Mouse (Mus musculus) megakaryocyte, adult 5-6 weeks (primary cell): Measurements from ENCODE around the gene Cd55. TPM values are rescaled to one million over a fixed set of nuclear protein-coding genes. Genes with fewer than 3 reads are reported as not detected.
A peak's percentile ranks its signal among the peaks of the same experiment; 100 is the strongest.
"Not testable (repeated sequence)": the region's sequence is repeated elsewhere in the genome, so short reads cannot be mapped to it uniquely, and the experiment has no call there.

Experiments
- ATAC-seq: 2 replicates; pipeline ENCODE4 v1.8.0; 2016; ENCODE audit warnings: mild to moderate bottlenecking, inconsistent platforms; ENCODE audit not compliant: poor library complexity, severe bottlenecking
- total RNA-seq, 2 experiments: library from RNA; stranded (forward) in 1 of 2; stranded (reverse) in 1 of 2; fragments of 153-499, 151-499 nt in 1 of 2; fragments of 221-1000, 200-1000 nt in 1 of 2; gene quantifications; 2 replicates each; pipeline versions ENCODE4 v1.2.3 to v1.2.4; 2015 to 2017

The Cd55 gene
- total RNA-seq (2015) (24.5 and 27.1 TPM in 2 replicates), total RNA-seq (2017) (11.6 and 12.2 TPM in 2 replicates)

DNA sequence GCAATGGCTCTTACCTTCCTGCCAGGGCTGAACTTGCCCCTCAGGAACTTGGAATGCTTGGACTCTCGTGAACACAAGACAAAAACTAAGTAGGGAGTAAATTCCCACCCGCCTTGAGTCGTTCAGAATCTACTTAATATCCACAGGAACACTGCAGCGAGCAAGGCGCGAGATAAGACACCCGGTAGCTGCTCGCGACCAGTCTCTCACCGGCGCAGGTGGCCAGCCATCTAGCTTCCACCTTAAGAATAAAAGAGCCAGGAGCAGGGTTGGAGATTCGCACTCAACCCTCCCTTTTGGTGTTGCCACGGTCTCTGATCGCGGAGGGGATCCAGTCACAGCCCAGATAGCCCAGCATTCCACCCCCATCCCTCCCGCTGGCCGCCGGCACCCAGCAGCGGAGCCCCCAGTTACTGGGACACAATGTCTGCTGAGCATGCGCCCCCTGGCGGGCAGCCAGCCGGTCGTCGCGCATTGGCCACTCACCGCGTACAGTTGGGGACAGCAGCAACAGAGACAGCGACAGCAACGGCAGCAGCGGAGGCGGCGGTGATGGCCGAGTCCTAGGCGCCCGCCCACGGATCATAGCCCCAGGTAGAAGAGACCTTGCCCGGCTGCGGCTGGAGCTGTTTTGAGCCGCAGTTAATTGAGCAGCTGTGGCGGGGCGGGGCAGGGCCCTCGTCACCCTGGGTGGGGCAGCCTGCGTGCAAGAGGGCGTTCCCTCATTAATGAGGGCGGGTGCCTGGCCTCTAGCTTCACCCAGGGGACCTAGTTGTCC is at the start of gene Cd55:
Gene Cd55, minus strand, starts transcription at position 661 of the 778 bp plus-strand sequence.
- ATAC-seq = peak; percentile 91

DNA sequence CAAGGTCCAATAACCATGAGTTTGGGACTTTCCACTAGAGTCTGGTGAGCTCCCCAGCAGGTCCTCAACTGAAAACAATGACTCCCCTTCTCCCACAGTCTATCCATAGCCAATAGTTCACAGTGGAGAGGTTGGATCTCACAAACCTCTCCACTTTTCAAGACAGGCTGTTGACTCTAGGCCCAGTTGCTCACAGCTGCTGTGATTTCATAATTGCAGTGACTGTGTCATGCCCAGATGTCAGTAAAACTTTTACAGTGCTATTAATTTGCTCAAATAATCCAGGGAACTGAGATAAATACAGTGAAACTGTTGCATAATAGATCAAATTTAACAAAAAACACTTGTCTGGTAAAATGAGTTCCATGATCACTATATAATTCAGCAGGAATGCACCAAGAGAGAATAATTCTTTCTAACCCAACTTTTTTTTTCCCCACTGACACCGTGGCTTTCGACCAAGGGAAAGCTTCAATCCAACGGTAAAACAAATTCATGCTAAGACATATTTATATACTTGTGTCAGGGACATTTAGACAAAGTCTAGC is 49.4 kb upstream of the Cd55 start:
- ATAC-seq = no peak

DNA sequence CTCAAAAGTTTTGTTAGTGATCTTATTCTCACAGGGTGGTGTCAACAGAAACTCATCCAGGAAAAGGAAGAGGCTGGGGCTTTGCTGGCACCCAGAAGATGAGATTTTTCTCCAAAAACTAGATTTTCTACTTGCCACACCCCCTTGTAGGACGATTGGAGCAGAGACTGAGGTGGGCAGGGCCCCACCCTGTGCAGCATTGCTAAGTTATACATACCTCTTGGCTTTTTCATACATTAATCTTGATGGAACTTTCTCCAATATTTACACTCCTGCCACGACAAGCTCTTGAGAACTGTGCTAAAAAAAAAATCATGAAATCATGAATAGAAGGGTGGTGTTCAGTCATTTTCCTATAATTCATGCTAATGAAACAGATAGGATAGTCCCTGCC is 46.4 kb upstream of the Cd55 start:
- no peak for ATAC-seq

DNA sequence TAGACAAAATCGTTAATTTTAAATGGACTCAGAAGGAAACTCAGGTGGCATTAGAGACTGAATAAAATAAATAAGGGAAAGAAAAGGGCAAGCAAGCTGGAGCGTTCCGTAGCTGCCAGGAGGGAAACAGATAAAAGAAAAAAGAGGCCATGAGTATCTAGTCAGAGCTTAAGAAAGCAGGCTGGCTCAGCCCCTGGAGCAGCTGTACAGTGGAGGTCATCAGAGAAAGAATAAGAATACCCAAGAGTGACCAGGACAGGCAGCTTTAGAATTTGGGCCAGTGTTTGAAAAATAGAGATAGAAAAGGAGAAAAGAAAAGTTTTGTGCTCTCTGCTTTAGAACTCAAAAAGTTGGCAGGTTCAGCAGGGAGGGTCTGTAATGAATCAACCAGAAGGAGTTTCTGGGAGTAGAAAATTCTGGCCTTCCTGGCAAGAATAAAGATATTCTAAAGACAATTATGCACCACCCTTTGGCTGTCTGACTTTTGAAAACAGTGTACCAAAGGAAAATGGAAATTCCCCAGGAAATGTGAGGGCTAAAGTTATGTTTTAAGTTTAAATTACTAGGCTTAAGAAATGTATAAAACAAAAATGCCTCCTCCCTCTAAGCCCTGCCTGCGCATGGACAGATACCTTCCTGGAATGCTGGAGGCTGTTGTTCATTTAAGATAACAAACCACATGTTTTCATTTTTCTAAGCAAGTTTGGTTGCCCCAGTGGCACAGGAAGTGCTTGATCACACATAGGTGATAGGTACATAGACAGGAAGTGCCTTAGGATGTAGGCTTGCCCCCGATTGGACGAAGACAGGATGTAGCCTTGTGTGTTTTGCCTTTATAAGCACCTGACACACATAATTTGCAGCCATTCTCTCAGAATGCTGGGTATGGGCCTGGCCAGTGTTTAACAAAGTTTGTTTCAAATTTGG is 45.7 kb upstream of the Cd55 start:
- no peak for ATAC-seq

DNA sequence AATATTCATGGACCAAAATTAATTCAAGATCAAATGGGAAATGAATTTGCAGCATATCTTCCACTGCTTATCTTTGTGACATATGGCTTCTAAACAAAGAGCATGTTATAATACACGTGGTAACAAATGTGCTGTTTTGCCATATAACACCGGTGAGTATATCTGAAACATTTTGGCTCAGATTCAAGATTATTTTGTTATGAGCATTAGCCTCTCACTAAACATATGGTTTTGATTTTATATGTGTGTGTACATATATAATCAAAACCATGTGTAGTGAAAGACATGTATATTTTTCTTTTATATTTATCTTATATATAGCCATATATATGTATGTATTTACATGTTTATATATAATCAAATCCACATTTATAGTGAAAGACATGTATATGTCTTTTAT is 44.9 kb upstream of the Cd55 start:
- no peak for ATAC-seq

DNA sequence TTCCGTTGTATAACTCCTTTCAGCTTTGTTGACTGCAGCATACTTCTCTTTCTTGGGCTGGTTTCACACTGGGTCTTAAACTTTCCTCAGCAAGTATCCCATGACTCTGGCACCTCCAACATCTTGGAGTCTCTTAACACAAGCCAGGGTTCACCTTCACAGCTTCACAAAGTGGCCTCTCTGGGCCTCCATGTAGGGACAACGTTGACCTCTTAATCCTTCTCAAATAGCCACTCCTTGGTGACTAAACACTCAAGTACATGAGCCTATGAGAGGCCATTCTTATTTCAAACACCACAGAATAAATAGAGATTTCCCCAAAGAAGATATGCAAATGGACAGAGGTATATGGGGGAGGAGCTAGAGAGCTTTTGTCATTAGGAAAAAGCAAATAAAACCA is 37.4 kb upstream of the Cd55 start:
- ATAC-seq = no peak

DNA sequence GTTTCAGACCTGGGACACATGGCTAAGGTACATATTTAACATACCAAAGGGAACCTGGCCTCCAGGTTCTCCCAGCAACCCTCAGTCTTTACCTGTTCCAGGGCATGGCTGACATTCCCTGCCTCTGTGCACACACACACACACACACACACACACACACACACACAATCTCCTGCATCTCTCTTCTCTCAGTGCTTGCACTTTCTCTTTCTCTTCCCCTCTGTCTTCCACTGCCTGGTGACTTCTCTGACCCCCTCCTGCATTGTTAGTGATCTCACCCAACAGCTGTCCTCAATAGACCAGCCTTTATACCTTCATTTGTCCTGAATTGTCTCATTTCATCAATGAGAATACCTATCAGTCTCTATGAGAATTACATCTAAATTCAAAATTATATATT is 35.8 kb upstream of the Cd55 start:
- ATAC-seq = no peak

DNA sequence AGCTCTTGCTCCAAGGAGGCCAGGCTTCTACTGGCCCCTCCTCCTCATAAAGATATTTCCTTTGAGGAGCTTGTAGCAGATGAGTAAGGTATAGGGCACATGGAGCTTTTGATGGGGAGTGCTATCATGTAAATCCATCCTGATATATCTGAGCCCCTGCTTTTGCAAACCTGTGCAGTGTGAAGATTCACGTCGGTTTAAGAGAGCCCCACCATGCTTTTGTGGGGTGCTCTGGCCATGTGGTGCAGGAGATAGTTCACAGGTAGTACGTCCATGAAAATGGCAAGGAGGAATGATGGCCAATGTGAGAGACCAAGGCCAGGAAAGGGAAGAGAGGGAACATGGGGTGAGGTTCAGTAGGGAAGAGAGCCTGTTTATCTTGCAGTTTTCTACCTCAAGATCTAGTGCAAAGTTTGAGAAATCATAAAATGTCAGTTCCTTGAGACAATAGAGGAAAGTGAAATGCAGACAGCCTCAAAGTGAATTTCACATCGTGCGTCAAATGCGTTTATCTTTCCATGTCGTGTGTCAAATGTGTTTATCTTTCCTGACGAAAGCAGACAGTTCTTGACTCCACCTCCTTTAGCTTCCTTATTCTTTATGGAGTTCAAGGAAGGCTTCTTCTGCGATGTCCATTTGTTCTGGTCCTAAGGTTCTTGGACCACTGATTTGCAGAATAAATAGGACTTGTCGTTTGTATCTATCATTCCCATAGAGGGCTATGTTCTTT is 24.4 kb upstream of the Cd55 start:
- ATAC-seq = no peak

DNA sequence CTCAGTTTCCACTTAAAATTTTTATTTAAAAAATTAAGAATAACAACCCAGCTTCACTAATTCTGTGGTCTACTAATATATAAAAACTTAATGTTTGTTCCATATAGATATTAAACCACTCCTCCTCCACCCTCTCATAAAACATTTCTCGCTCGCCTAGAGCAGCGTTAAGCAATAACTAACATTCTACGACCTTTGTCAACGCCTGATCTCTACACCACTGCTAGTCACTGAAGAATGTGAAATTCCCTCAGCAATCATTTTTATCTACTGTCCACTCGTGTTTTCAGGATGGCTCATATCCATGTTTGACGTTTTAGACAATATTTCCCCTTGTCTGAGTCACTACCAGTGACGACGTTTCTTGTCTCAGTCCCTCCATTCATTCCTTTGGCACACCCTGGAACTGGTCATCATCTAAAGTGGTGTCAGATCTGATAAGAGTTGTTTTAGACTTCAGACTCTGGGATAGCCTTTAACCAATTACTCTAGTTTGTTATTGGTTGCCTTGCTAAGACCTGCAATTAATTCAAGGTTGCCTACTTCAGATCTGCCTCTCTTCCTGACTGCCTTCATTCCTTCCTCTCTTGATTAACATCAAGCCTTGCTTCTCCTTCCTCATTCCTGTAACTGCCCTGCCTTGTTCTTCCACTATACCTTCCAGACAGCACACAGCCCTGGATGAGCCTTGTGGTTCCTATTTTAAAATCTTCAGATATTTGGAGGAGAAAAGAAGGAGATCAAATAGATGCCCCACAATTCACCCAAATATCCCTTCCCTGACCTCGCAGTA is 23.5 kb upstream of the Cd55 start:
- ATAC-seq = no peak

DNA sequence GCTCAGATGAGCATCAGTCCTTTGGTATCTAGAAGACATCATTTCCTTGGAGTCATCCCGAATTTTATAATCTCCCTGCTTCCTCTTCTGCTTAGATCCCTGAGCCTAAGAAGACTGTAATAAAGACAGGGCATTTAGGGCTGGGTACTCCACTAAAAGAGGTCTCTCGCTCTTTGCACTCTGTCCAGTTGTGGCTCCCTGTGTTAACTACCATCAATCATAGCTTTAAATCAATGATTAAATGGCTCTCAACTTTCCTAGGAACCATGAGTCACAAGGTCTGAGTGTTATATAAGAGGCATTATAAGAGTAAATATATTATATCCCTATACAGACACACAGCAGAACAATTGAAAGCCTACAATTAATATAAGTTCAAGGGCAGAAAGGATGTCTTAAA is 22.8 kb upstream of the Cd55 start:
- ATAC-seq = no peak

DNA sequence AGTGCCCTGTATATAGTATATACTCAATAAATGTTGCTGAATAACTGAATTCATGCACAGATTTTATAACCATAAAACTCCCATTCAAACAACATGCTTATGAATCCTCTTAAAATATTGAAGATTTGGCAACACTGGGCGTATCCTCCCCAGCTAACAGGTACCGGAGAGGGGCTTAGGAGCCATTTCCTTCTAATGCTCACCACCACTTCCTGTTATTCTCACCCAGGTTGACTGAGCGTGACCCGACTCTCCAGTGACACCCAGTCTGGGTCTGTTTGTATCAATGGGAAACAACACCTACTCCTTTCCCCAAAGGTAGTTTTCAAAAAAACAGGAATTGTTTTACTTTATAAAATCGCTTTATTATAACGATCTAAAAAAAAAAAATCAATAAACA is 12.4 kb upstream of the Cd55 start:
- peak; percentile 78 for ATAC-seq

DNA sequence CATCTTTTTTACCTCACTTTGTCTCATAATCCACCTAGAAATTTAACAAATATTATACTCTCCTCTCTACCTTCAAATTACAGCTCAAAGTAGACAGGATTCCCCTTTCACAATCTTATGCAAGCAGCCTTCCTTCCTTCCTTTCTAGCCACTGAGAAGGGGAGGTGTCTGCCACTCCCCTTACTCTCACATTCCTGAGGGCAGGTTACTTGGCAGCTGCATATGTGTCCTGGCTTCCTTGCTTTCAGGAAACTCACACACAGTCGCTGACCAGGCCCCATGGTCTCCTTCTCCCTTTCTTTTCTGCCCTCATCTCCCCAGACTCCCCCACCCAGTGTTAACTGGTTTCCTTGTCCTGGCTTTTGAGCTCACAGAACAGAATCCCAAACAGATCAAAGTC is 11.7 kb upstream of the Cd55 start:
- peak; percentile 51 for ATAC-seq

DNA sequence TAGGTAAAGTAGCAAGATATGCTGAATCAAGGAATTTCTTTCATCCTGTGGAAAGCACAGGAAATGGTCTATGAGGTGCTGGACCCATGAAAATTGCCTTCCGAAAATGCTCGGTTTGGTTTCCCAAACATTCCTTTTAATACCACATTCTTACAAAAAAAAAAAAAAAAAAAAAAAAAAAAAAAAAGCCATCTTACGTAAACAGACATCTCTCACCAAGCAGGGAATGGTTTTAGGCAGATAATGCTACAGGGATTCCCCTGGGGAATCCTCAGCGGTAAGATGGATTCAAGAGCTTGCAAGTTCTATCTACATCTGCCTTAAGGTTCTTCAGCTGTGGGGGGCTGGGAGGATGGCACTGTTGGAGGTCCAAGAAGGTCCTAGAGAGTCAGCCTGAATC is 7.5 kb upstream of the Cd55 start:
- no peak for ATAC-seq

DNA sequence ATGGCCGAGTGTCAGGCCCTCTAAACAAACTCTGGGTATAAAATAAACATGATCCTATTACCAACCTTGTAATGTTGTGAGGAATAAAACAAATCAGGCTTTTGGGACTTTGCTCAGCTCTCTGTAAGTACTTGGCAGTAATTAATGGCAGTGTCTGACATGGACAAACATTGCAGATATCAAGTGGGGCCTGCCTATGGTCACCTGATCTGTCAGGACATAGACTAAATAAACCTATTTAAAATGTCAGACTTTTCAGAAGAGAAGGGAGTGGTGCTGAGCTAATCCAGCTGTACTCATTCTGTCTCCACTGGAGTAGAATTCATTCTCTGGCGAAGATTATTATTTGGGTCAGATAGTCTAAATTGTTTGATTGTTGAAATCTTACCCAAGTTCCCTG is 4.9 kb upstream of the Cd55 start:
- no peak for ATAC-seq

DNA sequence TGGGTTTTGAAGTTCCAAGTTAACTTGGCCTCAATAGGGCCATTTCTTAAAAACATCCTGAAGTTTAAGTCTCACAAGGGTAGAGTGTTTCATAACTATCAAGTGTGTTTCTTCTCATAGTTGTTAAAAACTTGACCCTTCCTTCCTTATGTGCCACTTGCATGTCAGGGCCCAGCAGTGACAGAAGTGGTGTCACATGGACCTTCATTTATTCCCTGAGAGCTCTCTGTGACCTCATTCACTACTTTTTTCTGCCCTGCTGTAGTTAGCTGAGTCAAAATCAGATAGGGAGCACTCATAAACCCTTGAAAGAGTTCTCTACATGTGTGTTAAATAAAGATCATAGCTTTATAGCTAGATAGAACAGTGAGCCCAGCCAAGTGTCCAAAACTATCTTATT is 1.6 kb upstream of the Cd55 start:
- no peak for ATAC-seq

DNA sequence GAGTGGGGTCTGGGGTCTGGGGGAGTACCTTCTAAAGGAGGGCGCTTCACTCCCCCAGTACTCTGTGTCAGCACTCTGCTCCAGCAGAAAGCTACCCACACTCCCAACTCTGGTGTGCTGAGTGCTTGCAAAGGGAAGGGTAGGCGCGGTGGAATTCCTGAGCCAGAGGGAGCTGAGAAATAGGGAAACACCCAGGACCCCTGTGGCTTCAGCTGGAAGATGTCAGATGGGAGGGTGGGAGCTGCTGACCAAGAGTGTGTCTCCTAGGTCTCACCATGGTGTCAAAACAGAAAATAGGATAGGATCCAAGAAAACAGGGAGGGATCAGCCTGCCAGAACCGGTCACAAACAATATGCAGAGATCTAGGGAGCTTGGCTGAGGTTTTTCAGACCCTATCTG is 323 bp upstream of the Cd55 start:
- no peak for ATAC-seq

DNA sequence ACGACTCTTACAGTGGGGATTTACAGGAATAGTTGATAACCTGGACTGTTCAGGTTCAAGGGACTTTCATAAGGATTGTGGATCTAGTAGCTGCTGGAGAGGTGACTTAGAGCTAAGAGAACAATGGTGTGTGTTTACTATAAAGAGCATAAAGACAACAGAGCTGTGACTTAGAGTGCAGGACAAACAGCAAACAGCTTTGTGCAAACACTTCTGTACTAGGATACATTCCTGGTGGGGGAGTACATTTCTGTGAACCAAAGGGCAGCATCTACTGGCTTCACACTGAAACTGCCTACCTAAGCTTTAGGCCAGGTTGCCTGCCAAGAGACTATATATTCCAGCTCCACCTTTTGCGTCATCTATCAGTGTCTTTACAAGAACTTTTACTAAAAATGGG is 7.4 kb downstream of the Cd55 start:
- ATAC-seq = no peak

DNA sequence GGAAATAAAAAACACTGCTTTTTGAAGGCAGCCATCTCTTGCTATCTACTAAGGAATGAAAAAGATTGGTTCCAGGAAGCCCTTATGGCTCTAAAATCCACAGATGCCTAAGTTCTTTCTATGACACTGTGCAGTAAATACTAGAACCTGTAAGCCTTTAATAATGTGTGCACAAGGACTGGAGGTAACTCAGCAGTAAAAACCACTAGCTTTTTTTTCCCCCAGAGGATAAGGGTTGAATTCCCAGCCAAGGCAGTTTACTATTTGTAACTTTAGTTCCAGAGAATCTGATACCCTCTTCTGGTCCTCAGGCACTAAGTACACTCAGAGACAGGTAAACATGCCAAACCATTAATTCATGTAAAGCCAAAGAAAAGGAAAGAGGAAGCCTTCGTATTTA is 19.6 kb downstream of the Cd55 start:
- not testable (repeated sequence) for ATAC-seq

DNA sequence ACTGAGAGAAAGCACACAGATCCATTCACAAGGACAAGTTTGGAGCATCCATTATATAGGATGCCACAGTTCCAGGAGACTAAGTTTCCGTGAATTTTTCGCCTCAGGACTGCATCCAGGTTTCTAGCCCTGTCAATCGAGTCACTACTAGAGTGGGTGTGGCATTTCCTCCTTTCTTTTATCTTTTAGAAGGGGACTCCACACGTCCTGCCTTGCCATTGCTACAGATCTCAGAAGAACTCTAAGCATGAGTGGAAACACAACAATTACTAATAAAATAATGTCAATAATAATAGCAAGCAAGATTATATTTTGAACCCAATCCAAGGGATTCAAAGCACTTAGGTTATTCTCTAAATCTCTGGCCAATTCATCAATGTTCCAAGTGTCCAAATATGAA is 31.6 kb downstream of the Cd55 start:
- no peak for ATAC-seq

DNA sequence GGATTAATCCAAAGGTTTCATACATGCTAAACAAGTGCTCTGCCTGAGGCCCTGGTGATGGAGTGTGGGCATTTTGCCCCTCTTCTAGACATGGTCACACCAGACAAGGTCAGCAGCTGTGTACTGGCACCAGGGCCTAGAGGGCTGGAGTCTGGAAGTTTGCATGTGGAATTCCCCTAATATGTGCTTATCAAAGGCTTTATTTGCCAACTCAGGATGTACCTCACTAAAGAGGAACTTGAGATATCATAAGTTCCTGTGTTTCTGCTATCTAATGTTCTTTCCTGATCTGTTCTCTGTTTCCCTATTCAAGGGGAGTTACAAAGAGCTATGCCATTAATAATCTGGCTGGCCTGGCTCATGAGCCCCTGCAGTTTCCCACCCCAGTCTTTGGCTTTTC is 33.9 kb downstream of the Cd55 start:
- peak; percentile 86 for ATAC-seq
